Mouse (Mus musculus) brain, embryonic 14.5 days (tissue): ENCODE data around the gene Elavl4. TPM values are rescaled to one million over a fixed set of nuclear protein-coding genes. Genes with fewer than 3 reads are reported as not detected.

Experiments
- DNase-seq: peaks from one replicate; pipeline ENCODE4 v3.0.0-alpha.2; 2011; ENCODE audit warnings: low read depth
- CTCF ChIP-seq: fragments of 200-500 bp; IDR thresholded peaks from 2 replicates; pipeline ENCODE4 v1.5.1; 2012; ENCODE audit warnings: inconsistent platforms, mild to moderate bottlenecking, moderate library complexity, borderline replicate concordance; ENCODE audit not compliant: insufficient read depth, insufficient read length; ENCODE audit errors: extremely low read depth
- POLR2A ChIP-seq: fragments of 200-500 bp; IDR thresholded peaks from 2 replicates; pipeline ENCODE4 v1.6.1; 2012; ENCODE audit warnings: mild to moderate bottlenecking, inconsistent platforms, borderline replicate concordance; ENCODE audit not compliant: poor library complexity, insufficient read depth, insufficient read length, severe bottlenecking; ENCODE audit errors: extremely low read depth
- polyA plus RNA-seq: library from polyadenylated mRNA; depleted of rRNA; stranded (reverse); fragments of >200 nt; gene quantifications from 2 replicates; pipeline ENCODE4 v1.2.3, GENCODE M21; 2012; rRNA removed

Elavl4 gene
- polyA plus RNA-seq = 103 and 120 TPM in 2 replicates

GRCm38 (mm10) chr4:110351178-110352000 is at the start of gene Elavl4:
Gene Elavl4, minus strand, starts transcription at chr4:110351909.
- peak; percentile 92 for DNase-seq
- TF ChIP-seq CTCF (peak; percentile 87), POLR2A (peak; percentile 70; the same call in 1 of the 2 replicates)

DNA sequence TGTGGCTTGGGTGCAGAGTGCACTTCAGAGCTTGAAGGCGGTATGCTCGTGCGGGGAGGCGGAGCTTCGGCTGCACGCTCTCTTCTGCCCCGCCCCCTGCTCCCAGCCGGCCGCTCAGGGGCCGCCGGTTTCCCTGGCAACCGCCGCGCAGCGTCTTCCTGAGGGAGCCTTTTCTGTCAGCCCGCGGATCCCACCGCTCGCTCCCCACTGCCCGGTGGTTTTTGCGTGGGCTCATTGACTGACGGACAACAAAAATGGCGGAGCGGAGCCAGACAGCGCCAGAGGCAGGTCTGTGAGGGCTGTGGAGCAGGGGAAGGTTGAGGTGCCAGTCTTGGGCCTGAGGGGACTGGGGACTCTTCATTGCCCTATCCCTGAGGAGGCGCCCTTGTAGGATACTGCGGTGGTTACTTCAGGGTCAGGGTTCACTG is 45.9 kb upstream of the Elavl4 start, which contains the start of gene Agbl4:
Agbl4 (plus strand) TSS at position 44 of the 428 bp plus-strand sequence.
- TF ChIP-seq CTCF (no peak), POLR2A (no peak)
- peak; percentile 95 for DNase-seq

GRCm38 (mm10) chr4:110396221-110396620 is 44.5 kb upstream of the Elavl4 start:
- peak; percentile 71 for DNase-seq
- TF ChIP-seq CTCF = no peak
- TF ChIP-seq POLR2A = no peak

DNA sequence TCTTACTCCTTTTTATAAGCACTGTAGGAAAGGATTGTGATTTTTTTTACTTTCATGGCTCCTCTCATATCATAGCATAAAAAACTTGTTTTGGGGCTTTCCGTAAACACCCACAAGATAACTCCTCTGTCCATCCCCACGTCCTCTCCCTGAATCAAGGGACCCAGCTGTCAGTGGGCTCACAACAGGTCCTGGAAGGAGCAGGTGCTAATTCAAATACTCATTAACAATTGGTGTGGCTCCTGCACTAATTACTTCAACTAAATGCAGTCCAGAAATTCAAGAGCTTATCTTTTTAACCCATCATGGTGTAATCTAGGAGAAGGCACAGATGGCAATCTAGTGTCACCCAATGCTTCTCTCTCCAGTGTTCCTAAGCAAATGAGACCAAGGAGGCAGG is 8.9 kb upstream of the Elavl4 start:
- peak; percentile 48 for DNase-seq
- TF ChIP-seq POLR2A = no peak
- no peak for TF ChIP-seq CTCF

- no peak for TF ChIP-seq CTCF
- TF ChIP-seq POLR2A = no peak
- no peak for DNase-seq
These were observed 276 bp upstream of the Elavl4 start for GRCm38 (mm10) chr4:110352001-110352369.

- TF ChIP-seq CTCF (no peak), POLR2A (no peak)
- no peak for DNase-seq
These were observed 892 bp downstream of the Elavl4 start for GRCm38 (mm10) chr4:110350856-110351177.

DNA sequence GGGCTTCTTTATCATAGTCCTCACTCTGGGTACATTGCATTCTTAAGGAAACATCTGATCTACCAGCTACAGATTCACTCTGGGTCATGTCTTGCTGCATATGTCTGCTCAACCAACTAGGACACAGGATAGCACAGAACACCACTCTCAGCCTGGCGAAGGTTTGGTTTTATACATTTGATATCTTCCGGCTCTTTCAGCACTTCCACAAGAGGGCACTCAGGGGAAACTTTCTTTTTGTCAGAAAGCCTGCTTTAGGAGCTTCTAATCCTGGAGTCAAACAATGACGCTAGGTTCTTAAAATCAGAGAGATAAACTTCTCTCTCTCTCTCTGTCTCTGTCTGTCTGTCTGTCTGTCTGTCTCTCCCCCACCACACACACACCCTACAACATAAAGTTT is 27.8 kb downstream of the Elavl4 start:
- TF ChIP-seq POLR2A = no peak
- peak; percentile 18; the same call in 1 of the 2 replicates for TF ChIP-seq CTCF
- peak; percentile 13 for DNase-seq

GRCm38 (mm10) chr4:110312126-110312525 is 39.6 kb downstream of the Elavl4 start:
- no peak for DNase-seq
- no peak for TF ChIP-seq POLR2A
- no peak for TF ChIP-seq CTCF

DNA sequence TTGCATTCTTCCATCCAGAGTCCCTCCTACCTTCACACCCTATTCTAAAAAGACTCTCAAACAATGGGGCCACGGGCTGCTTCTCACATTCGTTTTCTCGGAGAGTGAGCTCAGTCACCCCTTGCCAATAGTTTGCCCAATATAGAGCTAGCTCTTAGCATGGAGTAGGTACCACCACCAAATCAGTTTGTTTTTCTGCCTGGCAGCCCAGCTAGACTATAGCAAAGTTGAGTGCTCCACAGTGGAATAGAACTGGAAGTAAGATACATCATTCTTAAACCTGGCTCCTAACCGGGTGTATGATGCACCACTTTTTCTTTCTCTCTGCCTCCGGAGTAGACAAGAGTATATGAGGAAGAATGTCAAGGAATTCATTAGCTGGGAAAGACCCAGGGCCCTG is 44.7 kb downstream of the Elavl4 start:
- TF ChIP-seq POLR2A (no peak), CTCF (no peak)
- DNase-seq = no peak

- TF ChIP-seq CTCF (no peak), POLR2A (no peak)
- peak; percentile 46 for DNase-seq
These were observed 45.1 kb downstream of the Elavl4 start for GRCm38 (mm10) chr4:110306559-110306958.

DNA sequence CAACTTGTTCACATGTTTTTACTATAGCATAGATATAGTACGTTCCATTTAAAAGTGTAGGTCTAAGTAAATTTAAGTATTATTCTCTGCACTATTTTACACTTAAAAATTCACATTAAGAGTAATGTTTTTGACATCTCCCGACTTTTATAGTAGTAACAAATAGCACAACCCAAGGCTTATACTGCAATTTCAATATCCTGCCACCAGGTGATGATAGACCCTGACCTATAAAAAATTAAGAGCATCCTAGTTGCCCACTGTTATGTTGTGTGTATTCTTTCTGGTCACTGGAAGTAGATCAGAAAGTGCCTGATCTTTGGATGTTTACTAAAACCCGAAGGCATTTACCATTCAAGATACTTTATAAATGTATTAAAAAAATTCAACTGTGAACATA is 55.9 kb downstream of the Elavl4 start:
- no peak for DNase-seq
- no peak for TF ChIP-seq CTCF
- TF ChIP-seq POLR2A = no peak

- DNase-seq = no peak
- TF ChIP-seq POLR2A = no peak
- no peak for TF ChIP-seq CTCF
These were observed 58.5 kb downstream of the Elavl4 start for GRCm38 (mm10) chr4:110293238-110293637.

DNA sequence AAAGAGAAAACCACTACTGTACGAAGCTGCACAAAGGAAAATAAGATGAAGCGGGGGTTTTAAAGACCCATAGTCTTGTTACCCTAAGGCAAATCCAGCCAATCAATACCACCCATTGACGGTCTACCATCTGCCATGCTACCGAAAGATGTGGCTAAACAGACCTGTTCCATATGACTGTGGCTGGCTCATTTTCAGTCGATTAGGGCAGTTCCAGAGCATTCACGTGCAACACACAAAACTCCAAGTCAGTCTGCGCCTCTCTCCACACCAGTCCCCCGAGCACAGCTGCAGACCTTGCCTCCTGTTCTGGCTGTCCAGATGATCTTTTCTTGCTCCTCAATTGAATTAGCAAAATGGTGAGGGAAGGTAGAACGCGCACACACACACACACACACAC is 59.2 kb downstream of the Elavl4 start:
- TF ChIP-seq CTCF (no peak), POLR2A (no peak)
- peak; percentile 90 for DNase-seq
